Mouse (Mus musculus) CH12.LX (cell line): ENCODE results near the gene 3110082J24Rik.

Experiments
- CTCF ChIP-seq, 2 experiments: IDR thresholded peaks in 1 of 2; conservative IDR thresholded peaks in 1 of 2; 2 replicates each; pipeline ENCODE4 v1.5.1; 2011 to 2012; ENCODE audit warnings: low read depth in 2 of 2, low read length in 2 of 2, improper control_type of control experiment in 1 of 2, inconsistent platforms in 1 of 2, mild to moderate bottlenecking in 1 of 2, moderate library complexity in 1 of 2
- MEF2A ChIP-seq: IDR thresholded peaks from 2 replicates; pipeline ENCODE4 v1.6.1; 2014; ENCODE audit warnings: low read depth, mild to moderate bottlenecking, inconsistent platforms, low read length, improper control_type of control experiment, borderline replicate concordance
- MXI1 ChIP-seq: IDR thresholded peaks from 2 replicates; pipeline ENCODE4 v1.6.1; 2011; ENCODE audit warnings: mild to moderate bottlenecking, low read depth, low read length, improper control_type of control experiment
- POLR2A ChIP-seq: IDR thresholded peaks from 2 replicates; pipeline ENCODE4 v1.6.1; 2011; ENCODE audit warnings: low read depth, mild to moderate bottlenecking, improper control_type of control experiment, low read length
- RCOR1 ChIP-seq: conservative IDR thresholded peaks from 2 replicates; pipeline ENCODE4 v1.6.1; 2012; ENCODE audit warnings: low read depth, mild to moderate bottlenecking, inconsistent platforms, low read length, improper control_type of control experiment
- ZNF384 ChIP-seq: IDR thresholded peaks from 2 replicates; pipeline ENCODE4 v1.6.1; 2012; ENCODE audit warnings: low read depth, low read length, improper control_type of control experiment, inconsistent platforms

DNA sequence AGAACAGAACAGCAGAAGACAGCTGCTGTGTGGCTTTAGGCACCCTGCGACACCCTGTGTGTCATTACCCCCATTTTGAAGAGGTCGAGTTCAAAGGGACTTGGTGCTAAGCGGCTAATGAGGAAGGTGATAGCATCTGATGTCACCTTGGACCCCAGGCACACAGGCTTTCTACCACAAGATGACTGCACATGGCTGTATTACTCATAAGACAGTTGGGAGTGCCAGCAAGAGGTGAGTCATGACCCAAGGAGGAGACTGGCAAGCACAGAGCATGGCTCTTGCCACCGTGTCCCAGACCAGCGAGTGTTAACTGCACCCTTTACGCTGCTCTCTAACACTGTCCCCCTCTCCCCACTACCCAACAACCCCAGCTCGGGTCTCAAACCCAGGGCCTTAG is 20.9 kb upstream of the 3110082J24Rik start:
- TF ChIP-seq CTCF (conservative IDR thresholded peaks at IDR 0.05 in 1 of 2, IDR thresholded peaks at IDR 0.05 in 1 of 2; ENCODE audit: low read depth in 2 of 2, low read length in 2 of 2) (no peak), MEF2A (no peak), RCOR1 (no peak), POLR2A (no peak), MXI1 (no peak), ZNF384 (no peak)
